Mouse (Mus musculus) T-cell, adult 2 months (primary cell): ENCODE data around the gene Mrpl40.
"Not testable (repeated sequence)": the region's sequence is repeated elsewhere in the genome, so short reads cannot be mapped to it uniquely, and the experiment has no call there.

Source experiments
- DNase-seq: peaks from one replicate; pipeline ENCODE4 v3.0.0; 2022; ENCODE audit warnings: low spot score

Gene Mrpl40

DNA sequence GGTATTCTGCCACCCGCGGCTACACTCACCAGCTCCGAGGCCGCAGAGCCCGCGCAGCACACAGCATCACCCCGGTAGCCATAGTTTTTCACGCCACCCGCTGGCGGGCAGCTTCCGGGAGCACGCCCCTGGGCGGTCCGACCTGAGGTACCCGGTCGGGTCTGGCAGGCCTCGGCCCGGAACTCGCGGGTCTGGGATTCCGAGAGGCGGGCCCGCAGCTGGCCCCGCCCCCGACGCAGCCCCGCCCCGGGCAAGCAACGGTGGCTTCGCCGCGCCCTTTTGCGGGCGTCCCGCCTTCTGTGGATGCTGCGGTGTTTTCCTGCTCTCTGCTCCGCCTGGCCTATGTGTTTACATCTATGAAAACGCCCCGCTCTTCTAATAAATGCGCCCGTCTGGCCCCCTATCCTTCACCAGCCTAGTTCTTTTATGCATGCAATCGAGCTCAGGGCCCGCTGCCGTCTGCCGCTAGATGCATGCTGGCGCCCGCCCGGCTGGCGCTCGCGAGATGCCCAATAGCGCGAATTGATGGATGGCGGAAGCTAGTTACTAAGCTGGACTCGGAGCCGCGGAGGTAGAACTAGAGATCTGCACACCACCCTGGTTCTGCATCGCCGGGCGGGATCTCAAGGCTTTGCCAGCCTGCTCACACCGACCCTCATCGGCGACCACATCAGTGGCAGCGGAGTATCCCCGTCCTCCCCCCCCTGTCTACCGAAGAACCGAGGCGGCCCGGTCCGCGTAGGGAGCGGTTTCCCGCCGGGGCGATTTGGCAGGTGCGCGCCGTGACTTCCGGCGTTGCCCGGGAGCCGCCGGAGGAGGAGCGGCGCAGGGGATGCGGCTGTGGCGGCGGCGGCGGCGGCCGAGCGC lies at the start of gene Mrpl40, which contains the start of gene Hira:
Mrpl40 (minus strand) TSS at position 421 of the 867 bp plus-strand sequence.
Hira (plus strand) TSS at position 596 of the 867 bp plus-strand sequence.
- DNase-seq = peak; percentile 94

- DNase-seq = no peak
Observed at GRCm38 (mm10) chr16:18921771-18922170, 45.1 kb upstream of the Mrpl40 start.

DNA sequence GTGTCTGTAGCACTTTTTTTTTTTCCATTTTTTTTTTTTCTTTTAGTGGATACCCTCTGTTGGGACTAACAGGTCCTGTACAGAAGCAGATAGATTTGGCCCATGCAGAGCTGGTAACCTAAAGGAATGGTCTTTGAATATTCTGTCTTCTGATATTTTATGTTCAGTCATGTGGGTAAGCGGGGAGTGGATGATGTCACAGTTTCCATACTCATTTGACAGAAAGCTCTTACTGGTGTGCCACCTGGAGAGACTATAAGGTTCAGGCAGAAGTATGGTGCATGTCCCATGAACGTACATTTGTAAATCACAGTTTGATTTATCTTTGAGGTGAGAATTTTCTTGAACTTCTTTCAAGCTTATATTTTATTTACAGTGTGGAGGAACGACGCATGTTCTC lies 39.4 kb upstream of the Mrpl40 start:
- no peak for DNase-seq

GRCm38 (mm10) chr16:18905648-18906047 lies 29.0 kb upstream of the Mrpl40 start:
- DNase-seq = no peak

DNA sequence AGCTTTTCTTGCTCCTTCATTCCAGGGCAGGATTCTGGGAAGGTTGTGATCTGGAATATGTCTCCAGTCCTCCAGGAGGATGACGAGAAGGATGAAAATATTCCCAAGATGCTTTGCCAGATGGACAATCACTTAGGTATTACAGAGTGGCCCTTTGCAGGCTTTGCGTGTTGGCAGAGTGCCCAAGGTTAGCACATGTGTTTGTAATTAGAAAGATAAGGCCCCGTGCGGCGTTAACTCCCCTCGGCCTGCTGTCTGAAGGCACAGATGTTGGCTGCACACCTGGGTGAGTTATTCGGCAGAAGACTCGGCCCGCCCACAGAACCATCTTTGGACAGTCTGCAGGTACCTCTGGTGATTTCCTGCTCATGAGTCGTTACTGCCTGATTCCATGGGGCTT lies 19.8 kb upstream of the Mrpl40 start:
- no peak for DNase-seq

DNA sequence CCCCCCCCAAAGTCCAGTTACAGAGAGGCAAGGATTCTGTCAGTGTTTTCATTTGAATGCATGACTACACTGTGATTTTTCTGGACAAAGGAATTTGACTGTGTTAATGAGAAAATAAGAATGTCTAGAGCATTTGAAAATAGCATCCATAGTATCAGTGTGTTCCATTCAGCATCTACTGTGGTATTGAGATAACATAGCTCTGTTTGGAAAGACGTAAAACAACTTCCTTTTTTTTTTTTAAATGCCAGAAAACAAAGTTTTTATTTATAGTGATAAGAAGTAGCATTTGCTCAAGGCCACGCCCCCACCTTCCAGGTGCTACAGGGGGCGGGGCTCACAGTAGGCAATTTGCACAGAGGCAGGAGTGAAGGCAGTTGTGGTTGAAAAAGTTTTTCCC lies 18.6 kb upstream of the Mrpl40 start:
- DNase-seq = no peak

DNA sequence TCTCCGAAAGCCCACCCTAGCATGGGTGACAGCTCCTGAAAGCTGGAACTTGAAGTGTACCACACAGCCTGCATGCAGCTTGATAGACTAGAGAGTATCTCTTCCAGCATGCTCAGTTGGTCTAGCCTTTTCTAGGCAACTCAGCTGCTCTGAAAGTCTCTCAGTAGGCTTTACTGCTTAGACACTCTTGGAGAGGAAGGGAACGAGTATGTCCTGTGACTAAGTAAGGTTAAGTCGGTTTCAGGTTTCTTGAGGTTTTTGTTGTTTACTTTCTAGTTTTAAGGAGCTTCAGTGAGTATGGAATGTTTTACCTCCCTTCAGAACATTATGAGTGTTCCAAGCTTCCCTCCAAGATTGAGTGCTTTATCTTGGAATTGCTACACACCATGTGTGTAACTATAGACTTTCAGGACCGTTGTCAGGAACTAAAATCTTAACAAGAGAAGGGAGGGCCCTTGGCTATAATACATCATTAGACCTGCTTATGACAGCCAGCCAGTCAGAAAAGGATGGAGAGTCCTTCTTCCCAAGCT lies 17.2 kb upstream of the Mrpl40 start:
- no peak for DNase-seq

DNA sequence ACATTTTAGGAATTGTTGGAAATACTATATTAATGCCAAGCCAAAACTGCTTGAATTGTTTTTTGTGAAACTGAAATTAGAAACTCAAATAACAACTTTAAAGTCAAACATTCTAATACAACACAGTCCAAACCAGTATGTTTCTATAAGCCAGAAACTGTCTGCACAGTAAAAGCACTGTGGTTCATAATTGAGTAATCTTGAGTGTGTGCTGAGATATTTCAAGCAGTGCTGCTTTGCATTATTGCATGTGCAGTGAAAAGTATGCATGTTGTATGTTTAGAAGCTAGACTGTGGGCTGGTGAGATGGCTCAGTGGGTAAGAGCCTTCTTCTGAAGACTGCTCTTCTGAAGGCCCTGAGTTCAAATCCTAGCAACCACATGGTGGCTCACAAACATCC lies 7.4 kb upstream of the Mrpl40 start:
- DNase-seq = no peak

- no peak for DNase-seq
Observed at GRCm38 (mm10) chr16:18878091-18878720, 1.5 kb upstream of the Mrpl40 start.

DNA sequence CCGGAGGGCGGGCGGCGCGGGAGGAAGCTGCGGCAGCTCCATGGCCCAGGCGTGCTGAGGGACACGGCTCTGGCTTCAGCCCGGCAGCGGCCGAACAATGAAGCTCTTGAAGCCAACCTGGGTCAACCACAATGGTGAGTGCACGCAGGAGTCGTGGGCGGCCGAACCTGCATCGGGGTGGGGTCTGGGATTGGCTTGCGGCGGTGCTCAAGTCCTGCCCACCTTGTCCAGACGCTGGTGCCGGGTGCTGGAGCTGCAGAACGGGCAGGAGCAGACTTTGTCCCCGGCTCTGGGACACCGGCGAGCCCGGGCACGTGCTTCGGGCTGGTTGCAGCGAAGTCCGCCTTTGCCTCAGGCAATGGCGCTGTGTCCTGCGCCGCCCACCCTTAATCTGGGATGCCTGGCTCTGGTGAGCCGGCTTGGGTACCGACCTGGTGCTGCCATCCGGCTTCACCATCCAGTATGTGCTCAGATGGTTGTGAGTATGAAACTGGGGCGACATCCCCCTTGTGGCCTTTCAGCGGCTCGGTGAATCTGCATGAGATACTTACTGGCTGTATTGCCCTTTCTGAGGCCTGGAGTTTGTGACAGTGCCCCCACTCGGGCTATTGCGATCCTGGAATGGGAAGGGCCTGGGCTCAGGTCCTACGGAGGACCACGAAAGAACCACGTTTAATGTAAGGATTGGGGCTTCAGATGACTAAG lies 876 bp upstream of the Mrpl40 start:
- DNase-seq = peak; percentile 75

- no peak for DNase-seq
Observed at GRCm38 (mm10) chr16:18876091-18876441, 596 bp downstream of the Mrpl40 start.

GRCm38 (mm10) chr16:18870495-18870894 lies 6.2 kb downstream of the Mrpl40 start:
- not testable (repeated sequence) for DNase-seq

DNA sequence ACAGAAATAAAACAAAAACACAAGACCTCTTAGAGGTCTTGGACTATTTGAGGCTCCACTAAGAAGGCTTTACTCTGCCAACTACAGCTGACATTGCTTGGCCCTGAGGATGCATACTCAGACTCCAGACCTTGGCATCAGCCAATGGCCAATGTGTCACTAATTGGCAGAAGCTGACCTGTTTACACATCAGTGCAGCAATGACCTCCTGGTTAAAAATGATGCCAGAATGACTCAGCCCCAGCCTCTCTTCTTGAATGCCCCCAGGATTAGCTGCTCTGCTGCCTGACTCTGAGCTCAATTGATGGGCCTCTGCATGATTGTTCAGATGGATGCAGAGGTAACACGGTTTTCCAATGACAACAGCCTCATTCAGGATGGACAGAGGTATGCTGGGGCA lies 16.5 kb downstream of the Mrpl40 start:
- DNase-seq = no peak

DNA sequence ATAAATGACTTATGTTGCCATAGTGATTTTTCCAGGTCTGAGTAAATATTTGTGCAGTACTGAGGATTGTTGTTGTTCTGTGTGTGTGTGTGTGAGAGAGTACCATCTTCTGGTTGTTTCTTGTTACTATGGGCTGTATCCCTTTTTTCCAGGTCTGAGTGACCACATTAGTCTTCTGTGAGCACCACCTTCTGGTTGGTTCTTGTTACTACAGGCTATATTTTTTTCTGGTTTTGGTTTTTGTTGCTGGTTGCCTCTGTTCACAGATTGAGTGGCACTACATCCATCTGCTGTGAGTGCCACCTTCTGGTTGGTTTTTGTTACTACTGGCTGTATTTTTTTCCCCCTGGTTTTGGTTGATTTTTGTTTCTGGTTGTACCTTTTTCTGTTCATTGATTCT lies 18.1 kb downstream of the Mrpl40 start:
- DNase-seq = peak; percentile 68

- not testable (repeated sequence) for DNase-seq
Observed at GRCm38 (mm10) chr16:18849521-18850190, 27.0 kb downstream of the Mrpl40 start.

GRCm38 (mm10) chr16:18846301-18846820 lies 30.3 kb downstream of the Mrpl40 start:
- DNase-seq = no peak

DNA sequence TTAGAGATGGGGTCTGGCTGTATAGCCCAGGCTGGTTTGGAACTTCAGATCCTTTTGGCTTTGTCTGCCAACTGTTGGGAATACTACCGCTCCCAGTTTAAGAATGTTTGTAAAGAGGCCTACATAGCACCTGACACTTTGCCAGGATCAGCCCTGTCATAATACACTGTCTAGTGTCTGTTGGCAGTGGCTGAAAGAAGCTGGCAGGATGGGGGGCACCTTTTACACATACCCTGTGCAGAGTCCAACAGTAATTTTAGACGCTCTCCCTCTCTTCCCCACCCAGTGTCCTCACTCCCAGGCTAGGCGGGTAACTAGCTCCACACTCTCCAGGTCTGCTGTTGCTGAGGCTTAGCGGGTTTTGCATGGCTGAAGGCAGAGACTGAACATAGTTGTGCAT lies 38.3 kb downstream of the Mrpl40 start:
- no peak for DNase-seq

GRCm38 (mm10) chr16:18836468-18837208 lies 40.0 kb downstream of the Mrpl40 start, which contains the start of the genes 2510002D24Rik and Gm28539:
Gene 2510002D24Rik (plus strand): TSS chr16:18836578.
Gene Gm28539 (plus strand): TSS chr16:18836584.
- peak; percentile 87 for DNase-seq

DNA sequence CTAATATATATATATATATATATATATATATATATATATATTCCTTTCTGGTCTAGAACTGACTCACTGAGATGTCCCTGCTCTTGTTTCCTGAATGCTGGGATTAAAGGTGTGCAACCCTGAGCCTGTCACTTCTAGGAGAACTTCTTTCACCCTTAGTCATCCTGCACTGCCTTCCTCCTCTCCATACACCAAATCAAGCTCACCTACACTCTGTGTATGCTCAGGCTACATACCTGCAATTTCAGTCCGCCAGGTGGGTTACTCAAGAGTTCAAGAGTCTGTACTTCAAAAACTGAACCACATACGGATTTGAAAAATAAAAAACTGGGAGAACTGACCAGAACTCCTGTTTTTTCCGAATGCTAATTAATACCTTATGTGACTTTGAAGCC lies 40.6 kb downstream of the Mrpl40 start:
- DNase-seq = no peak

DNA sequence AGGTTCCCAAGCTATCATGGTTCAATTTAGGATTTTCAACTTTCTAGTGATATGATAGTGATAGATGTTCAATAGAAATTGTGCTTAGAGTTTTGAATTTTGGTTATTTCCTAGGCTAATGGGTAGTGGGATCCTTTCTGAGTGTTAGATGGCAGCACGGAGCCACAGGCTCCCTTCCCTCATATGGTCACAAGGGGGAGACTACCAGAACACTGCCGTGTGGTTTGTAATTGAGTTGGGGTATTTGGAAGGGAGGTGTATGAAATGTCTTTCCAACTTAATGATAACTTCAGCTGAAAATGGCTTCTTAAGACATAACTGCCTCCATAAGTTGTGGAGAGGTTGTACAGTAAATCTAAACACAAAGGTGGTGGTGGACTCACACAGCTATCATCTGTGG lies 43.2 kb downstream of the Mrpl40 start:
- no peak for DNase-seq

- DNase-seq = no peak
Observed at GRCm38 (mm10) chr16:18829102-18829501, 47.6 kb downstream of the Mrpl40 start.
